Mouse (Mus musculus): Measurements from ENCODE around the gene Olfr597. TPM values are rescaled to one million over a fixed set of nuclear protein-coding genes. Genes with fewer than 3 reads are reported as not detected.
"Not testable (repeated sequence)": the region's sequence is repeated elsewhere in the genome, so short reads cannot be mapped to it uniquely, and the experiment has no call there.

Gene Olfr597
- polyA plus RNA-seq (2015; fragmentation: Nextera tagmentation; extraction: Ambion mirVana) = not detected in 2 replicates

DNA sequence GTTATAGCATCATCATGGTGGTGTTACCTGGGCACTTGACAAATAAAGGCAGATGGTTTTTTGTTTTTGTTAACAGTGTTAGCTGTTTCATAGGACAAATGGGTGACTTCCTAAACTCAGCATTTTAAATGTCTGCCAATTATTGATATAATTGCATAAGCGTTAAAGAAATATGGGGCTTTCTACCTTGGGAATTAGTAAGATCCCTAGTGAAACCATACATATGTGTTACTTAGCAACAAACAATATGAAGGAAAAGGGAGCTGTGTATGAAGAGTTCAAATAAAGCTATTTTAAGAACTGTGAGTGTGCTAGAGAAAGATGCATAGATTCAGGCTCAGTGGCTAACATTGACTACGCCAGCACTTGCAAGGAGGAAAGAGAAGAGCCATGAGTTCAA is at the start of gene Olfr597:
Gene Olfr597, plus strand, starts transcription at position 301 of the 400 bp plus-strand sequence.
- not testable (repeated sequence) for H3K9ac ChIP-seq; H3K4me3 ChIP-seq; H3K27me3 ChIP-seq (replicated peaks); H3K4me1 ChIP-seq; H3K9me3 ChIP-seq; H3K36me3 ChIP-seq; H3K4me2 ChIP-seq; ATAC-seq (ENCODE audit: extremely low read depth, insufficient number of reproducible peaks, low FRiP score, low TSS enrichment); H3K27ac ChIP-seq (replicated peaks)
- 76% methylated on average over 2 of the region's 2 CpGs for WGBS

- H3K4me1 ChIP-seq; H3K27ac ChIP-seq (replicated peaks); H3K4me2 ChIP-seq; H3K9me3 ChIP-seq; H3K4me3 ChIP-seq; H3K36me3 ChIP-seq; H3K27me3 ChIP-seq (replicated peaks); H3K9ac ChIP-seq; ATAC-seq (ENCODE audit: extremely low read depth, insufficient number of reproducible peaks, low FRiP score, low TSS enrichment): not testable (repeated sequence)
- WGBS = 79% methylated on average over 2 of the region's 2 CpGs
Measured at GRCm38 (mm10) chr7:103305348-103305747, 10.8 kb upstream of the Olfr597 start, which contains the start of gene Olfr596. Olfr596 (plus strand) TSS chr7:103305648.

DNA sequence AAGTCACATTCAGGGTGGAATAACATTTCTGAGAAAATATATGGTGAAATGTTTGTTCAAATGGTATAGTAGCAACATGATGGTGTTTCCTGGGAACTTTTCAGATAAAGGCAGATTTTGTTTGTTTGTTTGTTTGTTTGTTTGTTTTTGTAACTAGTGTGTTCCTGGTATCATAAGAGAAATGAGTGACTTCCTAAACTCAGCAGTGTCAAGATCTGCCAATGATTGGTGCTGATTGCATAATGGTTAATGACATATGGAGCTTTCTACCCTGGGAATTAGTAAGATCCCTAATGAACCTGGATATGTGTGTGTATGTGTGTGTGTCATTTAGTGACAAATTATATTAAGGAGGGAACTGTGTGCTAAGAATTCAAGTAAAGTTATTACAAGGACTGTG is 7.2 kb downstream of the Olfr597 start, which contains the start of gene Olfr598:
Gene Olfr598, plus strand, starts transcription at position 301 of the 400 bp plus-strand sequence.
- Histone ChIP-seq H3K4me3 (no peak within 1 kb of the TSS), H3K27ac (replicated peaks) (no peak within 1 kb of the TSS), H3K9me3 (no peaks in the 10 kb centered on the region), H3K4me2 (no peak within 1 kb of the TSS), H3K27me3 (replicated peaks) (no peaks in the 10 kb centered on the region), H3K9ac (no peak within 1 kb of the TSS), H3K36me3 (no peaks in the 10 kb centered on the region), H3K4me1 (no peaks in the 10 kb centered on the region)
- no peak for ATAC-seq (ENCODE audit: extremely low read depth, insufficient number of reproducible peaks, low FRiP score, low TSS enrichment)

- no peak; the same call in 1 of the 2 replicates for ATAC-seq (ENCODE audit: extremely low read depth, insufficient number of reproducible peaks, low FRiP score, low TSS enrichment)
- Histone ChIP-seq H3K4me3 (no peak within 1 kb of the TSS), H3K9me3 (no peaks in the 10 kb centered on the region), H3K9ac (no peak within 1 kb of the TSS), H3K27me3 (replicated peaks) (no peaks in the 10 kb centered on the region), H3K4me2 (no peak within 1 kb of the TSS), H3K27ac (replicated peaks) (no peak within 1 kb of the TSS), H3K36me3 (no peaks in the 10 kb centered on the region), H3K4me1 (no peaks in the 10 kb centered on the region)
- 83% methylated on average over 1 of the region's 1 CpGs for WGBS
Measured at GRCm38 (mm10) chr7:103335617-103336016, 19.5 kb downstream of the Olfr597 start, which contains the start of gene Olfr599. Olfr599 (plus strand) TSS chr7:103335917.

DNA sequence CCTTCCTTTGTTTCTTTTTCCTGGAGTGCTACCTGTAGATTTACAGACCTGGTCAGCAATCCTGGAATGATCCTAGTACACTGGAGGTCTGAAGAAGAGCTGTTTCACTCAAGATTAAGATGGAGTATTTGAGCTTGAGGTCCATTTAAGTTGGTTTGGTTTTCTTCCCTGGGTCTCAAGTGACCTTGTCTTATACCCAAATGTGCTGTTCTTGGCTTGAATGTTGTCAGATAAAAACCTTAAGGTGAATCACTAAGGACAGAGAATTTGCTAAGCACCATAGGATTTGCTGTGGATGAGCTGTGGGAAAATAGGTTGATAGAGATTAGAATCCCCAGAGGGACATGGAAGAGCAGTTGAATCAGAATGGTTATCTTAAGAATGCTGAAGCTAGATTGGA is 33.5 kb downstream of the Olfr597 start, which contains the start of gene Olfr600:
Gene Olfr600, minus strand, starts transcription at position 101 of the 400 bp plus-strand sequence.
- Histone ChIP-seq H3K4me1 (no peaks in the 10 kb centered on the region), H3K36me3 (no peaks in the 10 kb centered on the region), H3K4me3 (no peak within 1 kb of the TSS), H3K9ac (no peak within 1 kb of the TSS), H3K27me3 (replicated peaks) (no peaks in the 10 kb centered on the region), H3K9me3 (no peaks in the 10 kb centered on the region), H3K27ac (replicated peaks) (no peak within 1 kb of the TSS), H3K4me2 (no peak within 1 kb of the TSS)
- no peak for ATAC-seq (ENCODE audit: extremely low read depth, insufficient number of reproducible peaks, low FRiP score, low TSS enrichment)

- H3K4me1 ChIP-seq = no peaks in the 10 kb centered on the region
- 80% methylated on average over 1 of the region's 1 CpGs for WGBS
- H3K9me3 ChIP-seq = no peaks in the 10 kb centered on the region
- H3K9ac ChIP-seq = no peak within 1 kb of the TSS
- no peaks in the 10 kb centered on the region for H3K36me3 ChIP-seq
- no peak within 1 kb of the TSS for H3K4me3 ChIP-seq
- no peak within 1 kb of the TSS for H3K27ac ChIP-seq (replicated peaks)
- ATAC-seq (ENCODE audit: extremely low read depth, insufficient number of reproducible peaks, low FRiP score, low TSS enrichment) = no peak
- H3K27me3 ChIP-seq (replicated peaks) = no peaks in the 10 kb centered on the region
- no peak within 1 kb of the TSS for H3K4me2 ChIP-seq
Measured at GRCm38 (mm10) chr7:103362555-103362954, 46.4 kb downstream of the Olfr597 start, which contains the start of gene Olfr601. Olfr601 (minus strand) TSS chr7:103362655.

Small RNA genes within 50 kb of the gene (microRNA-seq; reads per million reads assigned to microRNA genes)
- gene Gm23550 = not detected

Other genes with a start within 250 kb of the Olfr597 start
- gene Olfr584, start 234.4 kb upstream of the Olfr597 start, polyA plus RNA-seq (2015; fragmentation: Nextera tagmentation; extraction: Ambion mirVana) = not detected in 2 replicates
- gene Olfr585, start 218.6 kb upstream of the Olfr597 start, polyA plus RNA-seq (2015; fragmentation: Nextera tagmentation; extraction: Ambion mirVana) = not detected in 2 replicates
- not detected in 2 replicates for gene Olfr586, start 190.7 kb upstream of the Olfr597 start, polyA plus RNA-seq (2015; fragmentation: Nextera tagmentation; extraction: Ambion mirVana)
- not detected in 2 replicates for gene Olfr588-ps1, start 175.4 kb upstream of the Olfr597 start, polyA plus RNA-seq (2015; fragmentation: Nextera tagmentation; extraction: Ambion mirVana)
- gene Olfr589, start 160.0 kb upstream of the Olfr597 start, polyA plus RNA-seq (2015; fragmentation: Nextera tagmentation; extraction: Ambion mirVana) = not detected in 2 replicates
- gene Olfr591, start 138.0 kb upstream of the Olfr597 start, polyA plus RNA-seq (2015; fragmentation: Nextera tagmentation; extraction: Ambion mirVana) = not detected in 2 replicates
- gene Olfr592, start 131.5 kb upstream of the Olfr597 start, polyA plus RNA-seq (2015; fragmentation: Nextera tagmentation; extraction: Ambion mirVana) = not detected in 2 replicates
- not detected in 2 replicates for gene Olfr593, start 104.5 kb upstream of the Olfr597 start, polyA plus RNA-seq (2015; fragmentation: Nextera tagmentation; extraction: Ambion mirVana)
- not detected in 2 replicates for gene Olfr594, start 99.3 kb upstream of the Olfr597 start, polyA plus RNA-seq (2015; fragmentation: Nextera tagmentation; extraction: Ambion mirVana)
- not detected in 2 replicates for gene Usp17ld, start 63.8 kb upstream of the Olfr597 start, polyA plus RNA-seq (2015; fragmentation: Nextera tagmentation; extraction: Ambion mirVana)
- not detected in 2 replicates for gene Olfr596, start 10.7 kb upstream of the Olfr597 start, polyA plus RNA-seq (2015; fragmentation: Nextera tagmentation; extraction: Ambion mirVana)
- not detected in 2 replicates for gene Olfr598, start 7.3 kb downstream of the Olfr597 start, polyA plus RNA-seq (2015; fragmentation: Nextera tagmentation; extraction: Ambion mirVana)
- not detected in 2 replicates for gene Olfr599, start 19.6 kb downstream of the Olfr597 start, polyA plus RNA-seq (2015; fragmentation: Nextera tagmentation; extraction: Ambion mirVana)
- not detected in 2 replicates for gene Olfr600, start 33.4 kb downstream of the Olfr597 start, polyA plus RNA-seq (2015; fragmentation: Nextera tagmentation; extraction: Ambion mirVana)
- gene Olfr601, start 46.3 kb downstream of the Olfr597 start, polyA plus RNA-seq (2015; fragmentation: Nextera tagmentation; extraction: Ambion mirVana) = not detected in 2 replicates
- not detected in 2 replicates for gene Olfr603, start 69.9 kb downstream of the Olfr597 start, polyA plus RNA-seq (2015; fragmentation: Nextera tagmentation; extraction: Ambion mirVana)
- gene Usp17lc, start 98.8 kb downstream of the Olfr597 start, polyA plus RNA-seq (2015; fragmentation: Nextera tagmentation; extraction: Ambion mirVana) = not detected in 2 replicates
- not detected in 2 replicates for gene Olfr605, start 129.1 kb downstream of the Olfr597 start, polyA plus RNA-seq (2015; fragmentation: Nextera tagmentation; extraction: Ambion mirVana)
- not detected in 2 replicates for gene Olfr606, start 132.7 kb downstream of the Olfr597 start, polyA plus RNA-seq (2015; fragmentation: Nextera tagmentation; extraction: Ambion mirVana)
- 0.17 and 0.21 TPM in 2 replicates for gene Olfr607, start 147.8 kb downstream of the Olfr597 start, polyA plus RNA-seq (2015; fragmentation: Nextera tagmentation; extraction: Ambion mirVana)
- gene Olfr608, start 153.6 kb downstream of the Olfr597 start, polyA plus RNA-seq (2015; fragmentation: Nextera tagmentation; extraction: Ambion mirVana) = 0.16 and 0.19 TPM in 2 replicates
- gene Olfr609, start 181.7 kb downstream of the Olfr597 start, polyA plus RNA-seq (2015; fragmentation: Nextera tagmentation; extraction: Ambion mirVana) = not detected in 2 replicates
- gene Olfr610, start 195.8 kb downstream of the Olfr597 start, polyA plus RNA-seq (2015; fragmentation: Nextera tagmentation; extraction: Ambion mirVana) = not detected in 2 replicates
- not detected in 2 replicates for gene Olfr611, start 204.5 kb downstream of the Olfr597 start, polyA plus RNA-seq (2015; fragmentation: Nextera tagmentation; extraction: Ambion mirVana)
- gene Olfr612, start 226.4 kb downstream of the Olfr597 start, polyA plus RNA-seq (2015; fragmentation: Nextera tagmentation; extraction: Ambion mirVana) = not detected in 2 replicates
- not detected in 2 replicates for gene Olfr613, start 231.8 kb downstream of the Olfr597 start, polyA plus RNA-seq (2015; fragmentation: Nextera tagmentation; extraction: Ambion mirVana)
- not detected in 2 replicates for gene Olfr615, start 239.8 kb downstream of the Olfr597 start, polyA plus RNA-seq (2015; fragmentation: Nextera tagmentation; extraction: Ambion mirVana)